Mouse (Mus musculus) small intestine, adult 2 months (tissue): ENCODE results near the gene Tedc1. TPM values are rescaled to one million over a fixed set of nuclear protein-coding genes. Genes with fewer than 3 reads are reported as not detected.

ENCODE experiments used
- H3K27ac ChIP-seq: fragments of 200-500 bp; 2 replicates; pipeline ENCODE4 v1.5.1; 2012; ENCODE audit warnings: low read depth, low read length, control low read depth, inconsistent platforms; ENCODE audit not compliant: insufficient read depth
- H3K27me3 ChIP-seq: fragments of 200-500 bp; 2 replicates; pipeline ENCODE4 v1.6.1; 2012; ENCODE audit warnings: mild to moderate bottlenecking, moderate library complexity, low read length, inconsistent platforms; ENCODE audit not compliant: control insufficient read depth, insufficient read depth
- H3K36me3 ChIP-seq: fragments of 200-500 bp; 2 replicates; pipeline ENCODE4 v1.6.1; 2012; ENCODE audit warnings: mild to moderate bottlenecking, low read length, control low read depth, inconsistent platforms; ENCODE audit not compliant: control insufficient read depth, insufficient read depth
- H3K4me1 ChIP-seq: fragments of 200-500 bp; 2 replicates; pipeline ENCODE4 v1.6.1; 2012; ENCODE audit warnings: low read length, inconsistent platforms, mixed read lengths; ENCODE audit not compliant: control insufficient read depth, insufficient read depth, insufficient read length
- H3K4me3 ChIP-seq: fragments of 200-500 bp; 2 replicates; pipeline ENCODE4 v1.5.1; 2012; ENCODE audit warnings: low read depth, mild to moderate bottlenecking, control low read depth, inconsistent platforms, low read length, moderate library complexity
- CTCF ChIP-seq: fragments of 200-500 bp; IDR thresholded peaks from 2 replicates; pipeline ENCODE4 v1.5.1; 2012; ENCODE audit warnings: low read depth, mild to moderate bottlenecking, control low read depth, inconsistent platforms, low read length, moderate library complexity, mixed read lengths; ENCODE audit not compliant: insufficient replicate concordance, insufficient read length; ENCODE audit errors: extremely low read depth
- POLR2A ChIP-seq: fragments of 200-500 bp; IDR thresholded peaks from 2 replicates; pipeline ENCODE4 v1.6.1; 2012; ENCODE audit warnings: low read depth, mild to moderate bottlenecking, control low read depth, inconsistent platforms, low read length, moderate library complexity
- WGBS: fragments of 180-500 bp; shearing (Covaris S2); methylation state at CpG from one replicate; pipeline ENCODE4 v1.1.7; 2018; 5-methylcytosine and 5-hydroxymethylcytosine counted together
- polyA plus RNA-seq: library from polyadenylated mRNA; depleted of rRNA; stranded (reverse); fragments of >200 nt; gene quantifications from 2 replicates; pipeline ENCODE4 v1.2.3, GENCODE M21; 2012

Gene Tedc1
- polyA plus RNA-seq, 1 experiment, result 18.3 TPM

GRCm38 (mm10) chr12:113119516-113120410 is 36.5 kb upstream of the Tedc1 start:
- Histone ChIP-seq H3K4me1 (peaks cover 5% of the 10 kb centered on the region; the same call in 1 of the 2 replicates), H3K36me3 (peaks cover 35% of the 10 kb centered on the region), H3K27ac (no peak overlapping the region), H3K4me3 (no peak overlapping the region), H3K27me3 (no peaks in the 10 kb centered on the region)
- 85% methylated on average over 20 of the region's 20 CpGs for WGBS
- TF ChIP-seq CTCF (peak; percentile 93; the same call in 1 of the 2 replicates), POLR2A (no peak)

DNA sequence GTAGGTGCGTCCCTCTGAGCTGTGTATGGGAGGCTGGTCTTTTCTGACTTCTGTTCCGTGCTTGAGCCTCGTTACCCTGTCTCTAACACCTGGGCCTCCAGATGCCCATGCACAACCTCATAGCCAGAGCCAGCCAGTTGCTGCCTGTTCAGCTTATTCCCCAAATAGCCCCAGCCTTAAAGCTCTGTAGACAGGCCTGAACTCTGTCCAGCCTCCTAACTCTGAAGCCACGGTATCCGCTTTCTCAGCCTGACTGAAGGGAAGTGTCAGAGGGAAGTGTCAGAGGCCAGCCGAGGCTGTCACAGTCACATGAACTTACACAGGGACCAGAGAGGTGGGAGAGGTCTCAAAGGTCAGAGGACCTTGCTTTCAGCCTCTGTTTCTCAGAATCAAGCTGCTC is 31.5 kb upstream of the Tedc1 start:
- H3K36me3 ChIP-seq, result peaks cover 61% of the 10 kb centered on the region
- no peak overlapping the region for H3K4me3 ChIP-seq
- no peaks in the 10 kb centered on the region for H3K27me3 ChIP-seq
- no peak overlapping the region for H3K27ac ChIP-seq
- no peaks in the 10 kb centered on the region for H3K4me1 ChIP-seq
- TF ChIP-seq POLR2A (no peak), CTCF (no peak)
- WGBS, result 93% methylated on average over 6 of the region's 6 CpGs

- peaks cover 4% of the 10 kb centered on the region; the same call in 1 of the 2 replicates for H3K4me1 ChIP-seq
- H3K27me3 ChIP-seq, result no peaks in the 10 kb centered on the region
- H3K27ac ChIP-seq, result no peak overlapping the region
- H3K36me3 ChIP-seq, result peaks cover 66% of the 10 kb centered on the region
- WGBS, result 93% methylated on average over 8 of the region's 8 CpGs
- no peak for TF ChIP-seq POLR2A
- no peak for TF ChIP-seq CTCF
- H3K4me3 ChIP-seq, result no peak overlapping the region
These were observed 25.5 kb upstream of the Tedc1 start for GRCm38 (mm10) chr12:113130732-113131131.

DNA sequence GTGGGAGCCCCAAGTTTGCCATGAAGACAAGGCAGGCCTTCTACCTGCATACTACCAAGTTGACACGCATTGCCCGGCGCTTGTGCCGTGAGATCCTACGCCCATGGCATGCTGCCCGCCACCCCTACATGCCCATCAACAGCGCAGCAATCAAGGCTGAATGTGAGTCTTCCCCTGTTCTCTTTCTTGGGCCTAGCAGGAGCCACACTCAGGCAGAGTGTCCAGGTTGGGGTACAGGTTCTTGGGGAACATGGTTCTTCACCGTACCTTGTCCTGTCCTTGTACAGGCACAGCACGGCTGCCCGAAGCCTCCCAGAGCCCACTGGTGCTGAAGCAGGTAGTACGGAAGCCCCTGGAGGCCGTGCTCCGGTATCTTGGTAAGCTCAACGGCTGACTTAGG is 24.6 kb upstream of the Tedc1 start:
- Histone ChIP-seq H3K36me3 (peaks cover 66% of the 10 kb centered on the region), H3K4me3 (no peak overlapping the region), H3K27ac (no peak overlapping the region), H3K27me3 (no peaks in the 10 kb centered on the region), H3K4me1 (peaks cover 4% of the 10 kb centered on the region; the same call in 1 of the 2 replicates)
- WGBS, result 94% methylated on average over 14 of the region's 14 CpGs
- TF ChIP-seq CTCF, result no peak
- TF ChIP-seq POLR2A, result no peak

GRCm38 (mm10) chr12:113132567-113132966 is 23.7 kb upstream of the Tedc1 start:
- 30% methylated on average over 2 of the region's 2 CpGs for WGBS

GRCm38 (mm10) chr12:113133260-113133659 is 23.0 kb upstream of the Tedc1 start:
- Histone ChIP-seq H3K27me3 (no peaks in the 10 kb centered on the region), H3K4me1 (peaks cover 4% of the 10 kb centered on the region; the same call in 1 of the 2 replicates), H3K36me3 (peaks cover 53% of the 10 kb centered on the region), H3K27ac (no peak overlapping the region), H3K4me3 (no peak overlapping the region)
- no peak for TF ChIP-seq CTCF
- TF ChIP-seq POLR2A, result no peak
- 87% methylated on average over 9 of the region's 9 CpGs for WGBS

More at GRCm38 (mm10) chr12:113132567-113132966, 23.7 kb upstream of the Tedc1 start:
- H3K27ac ChIP-seq, result no peak overlapping the region
- no peaks in the 10 kb centered on the region for H3K27me3 ChIP-seq
- TF ChIP-seq CTCF (no peak), POLR2A (no peak)
- H3K36me3 ChIP-seq, result peaks cover 59% of the 10 kb centered on the region
- peaks cover 4% of the 10 kb centered on the region; the same call in 1 of the 2 replicates for H3K4me1 ChIP-seq
- no peak overlapping the region for H3K4me3 ChIP-seq

DNA sequence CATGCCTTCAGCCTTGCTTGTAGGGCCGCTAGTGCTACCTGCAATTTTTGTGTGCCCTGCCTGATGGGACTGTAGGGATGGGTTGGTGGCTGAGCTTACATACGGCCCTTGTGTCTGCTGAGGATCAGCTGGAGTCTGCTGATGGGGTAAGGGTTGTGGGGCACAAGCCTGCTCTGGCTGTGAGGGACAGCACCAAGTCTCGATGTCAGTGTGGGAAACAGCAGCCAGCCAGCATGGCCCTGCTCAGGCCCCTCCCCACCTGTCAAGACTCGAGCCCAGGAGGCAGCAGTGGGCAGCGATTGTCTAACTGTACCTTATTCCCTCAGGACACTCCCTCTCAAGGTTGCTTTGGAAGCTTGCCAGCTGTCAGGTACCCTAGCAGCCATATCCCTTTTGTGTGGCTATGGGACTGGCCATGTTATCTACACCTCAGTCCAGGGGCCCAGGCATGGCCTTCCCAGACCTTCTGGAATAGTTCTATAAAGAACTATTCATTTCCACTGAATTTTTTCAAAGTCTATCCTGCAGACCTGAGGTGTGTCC is 22.3 kb upstream of the Tedc1 start:
- peaks cover 4% of the 10 kb centered on the region; the same call in 1 of the 2 replicates for H3K4me1 ChIP-seq
- peaks cover 49% of the 10 kb centered on the region for H3K36me3 ChIP-seq
- no peak overlapping the region for H3K27ac ChIP-seq
- no peaks in the 10 kb centered on the region for H3K27me3 ChIP-seq
- 59% methylated on average over 5 of the region's 5 CpGs for WGBS
- H3K4me3 ChIP-seq, result no peak overlapping the region
- TF ChIP-seq POLR2A (no peak), CTCF (no peak)
